Mouse (Mus musculus) lung, embryonic 15.5 days (tissue): ENCODE measurements around the gene Plscr1. TPM values are rescaled to one million over a fixed set of nuclear protein-coding genes. Genes with fewer than 3 reads are reported as not detected.

Experiments used
- microRNA-seq: library from miRNA; unstranded; fragments of <30 nt; microRNA quantifications from one replicate; pipeline ENCODE4, GENCODE M21; 2016
- polyA plus RNA-seq: library from polyadenylated mRNA; unstranded; fragments of >200 nt; fragmentation: Nextera tagmentation; extraction: Ambion mirVana; gene quantifications from 2 replicates; pipeline ENCODE4 v1.2.1, GENCODE M21; 2015

Gene Plscr1
- polyA plus RNA-seq, 1 experiment from 2014 or later: 37.6 TPM

Small RNA genes lying within 50 kb of the gene (microRNA-seq; reads per million reads assigned to microRNA genes)
- not detected for gene Mir6386

Other genes with a start within 250 kb of the Plscr1 start
- not detected in 2 replicates for gene Plscr5, start 56.8 kb upstream of the Plscr1 start, polyA plus RNA-seq
- 3.1 and 3.8 TPM in 2 replicates for gene Plscr2, start 25.9 kb downstream of the Plscr1 start, polyA plus RNA-seq
- not detected in 2 replicates for gene 1700057G04Rik, start 59.6 kb downstream of the Plscr1 start, polyA plus RNA-seq
- gene Plscr4, start 207.6 kb downstream of the Plscr1 start, polyA plus RNA-seq: 16.0 and 17.3 TPM in 2 replicates